Mouse (Mus musculus) lung, postnatal 36 days (tissue): ENCODE data around the gene Traf2.

Experiments used
- DNase-seq: peaks from one replicate; pipeline ENCODE4 v3.0.0; 2022; ENCODE audit warnings: mixed read lengths

Traf2 gene

GRCm38 (mm10) chr2:25546811-25547491, at the start of gene Traf2:
TSS of gene Traf2 (minus strand) at chr2:25546940.
- peak; percentile 100 for DNase-seq

GRCm38 (mm10) chr2:25591863-25592262, 45.1 kb upstream of the Traf2 start:
- DNase-seq: peak; percentile 78

GRCm38 (mm10) chr2:25588227-25588907, 41.6 kb upstream of the Traf2 start:
- DNase-seq: no peak

GRCm38 (mm10) chr2:25587290-25587689, 40.5 kb upstream of the Traf2 start:
- no peak for DNase-seq

- no peak for DNase-seq
Measured at GRCm38 (mm10) chr2:25585601-25586000, 38.9 kb upstream of the Traf2 start.

GRCm38 (mm10) chr2:25584856-25585255, 38.1 kb upstream of the Traf2 start:
- DNase-seq: no peak

- no peak for DNase-seq
Measured at GRCm38 (mm10) chr2:25584152-25584551, 37.4 kb upstream of the Traf2 start.

- no peak for DNase-seq
Measured at GRCm38 (mm10) chr2:25583571-25583970, 36.8 kb upstream of the Traf2 start.

GRCm38 (mm10) chr2:25583120-25583481, 36.4 kb upstream of the Traf2 start:
- DNase-seq: no peak

- peak; percentile 27 for DNase-seq
Measured at GRCm38 (mm10) chr2:25582466-25583119, 35.9 kb upstream of the Traf2 start.

GRCm38 (mm10) chr2:25581901-25582301, 35.2 kb upstream of the Traf2 start:
- DNase-seq: no peak

- peak; percentile 64 for DNase-seq
Measured at GRCm38 (mm10) chr2:25581294-25581864, 34.6 kb upstream of the Traf2 start, which contains the start of gene Ajm1. TSS of gene Ajm1 (minus strand) at chr2:25581757.

GRCm38 (mm10) chr2:25580621-25581101, 33.9 kb upstream of the Traf2 start:
- no peak for DNase-seq

GRCm38 (mm10) chr2:25579737-25580460, 33.2 kb upstream of the Traf2 start:
- peak; percentile 75 for DNase-seq

GRCm38 (mm10) chr2:25578796-25579736, 32.3 kb upstream of the Traf2 start:
- DNase-seq: no peak

- no peak for DNase-seq
Measured at GRCm38 (mm10) chr2:25577951-25578795, 31.4 kb upstream of the Traf2 start.

- no peak for DNase-seq
Measured at GRCm38 (mm10) chr2:25576965-25577891, 30.5 kb upstream of the Traf2 start.

- no peak for DNase-seq
Measured at GRCm38 (mm10) chr2:25576028-25576850, 29.5 kb upstream of the Traf2 start.
